Mouse (Mus musculus) heart, adult 8-10 months (tissue): Measurements from ENCODE around the gene Brpf3. TPM values are rescaled to one million over a fixed set of nuclear protein-coding genes. Genes with fewer than 3 reads are reported as not detected.
A peak's percentile ranks its signal among the peaks of the same experiment; 100 is the strongest.
"Not testable (repeated sequence)": the region's sequence is repeated elsewhere in the genome, so short reads cannot be mapped to it uniquely, and the experiment has no call there.

ENCODE experiments used
- DNase-seq: peaks from one replicate; pipeline ENCODE4 v3.0.0; 2022; ENCODE audit warnings: low spot score
- total RNA-seq, 4 experiments: library from RNA; stranded (reverse); gene quantifications; 2 replicates each; pipeline ENCODE4 v1.2.4; 2022

Brpf3 gene
- total RNA-seq, result 10 to 100 TPM in 3 of 4 experiments, 1 to 10 TPM in 1; 8.5 to 15.3 (median 14.6) TPM

DNA sequence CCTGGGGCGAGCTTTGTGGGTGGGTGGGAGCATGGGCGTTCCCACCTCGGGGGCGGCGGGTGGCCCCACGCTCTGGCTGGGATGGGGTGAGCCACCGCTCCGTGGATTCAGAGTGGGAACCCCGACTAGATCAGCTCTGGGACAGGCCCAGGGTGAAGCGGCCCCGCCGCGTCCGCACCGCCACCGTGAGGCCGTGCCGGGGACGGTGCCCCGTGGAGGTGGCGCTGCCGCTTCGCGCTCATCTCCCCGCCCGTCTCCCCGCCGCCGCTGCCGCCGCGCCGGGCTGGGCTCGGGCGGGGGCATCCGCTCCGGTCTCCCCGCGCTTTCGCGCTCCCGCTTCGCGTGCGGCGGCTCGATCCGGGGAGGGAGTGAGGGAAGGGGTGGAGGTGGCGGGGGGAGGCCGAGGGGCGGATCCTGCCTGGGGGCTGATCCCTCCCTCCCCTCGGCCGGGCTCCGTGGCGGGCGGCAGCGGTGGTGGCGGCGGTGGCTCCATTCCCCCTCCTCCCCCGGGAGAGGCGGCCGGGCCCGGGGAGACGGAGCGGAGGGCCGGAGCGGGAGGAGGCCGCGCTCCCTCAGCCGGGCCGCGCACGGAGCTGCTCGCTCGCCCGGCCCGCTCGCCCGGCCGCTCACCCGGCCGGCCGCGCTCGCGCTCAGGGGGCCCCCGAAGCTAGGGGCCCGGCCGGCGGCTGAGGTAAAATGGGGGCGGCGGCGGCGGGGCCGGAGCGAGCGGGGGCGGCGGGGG is at the start of gene Brpf3:
Brpf3 (plus strand) TSS at position 420 of the 742 bp plus-strand sequence.
- DNase-seq, result peak; percentile 62

DNA sequence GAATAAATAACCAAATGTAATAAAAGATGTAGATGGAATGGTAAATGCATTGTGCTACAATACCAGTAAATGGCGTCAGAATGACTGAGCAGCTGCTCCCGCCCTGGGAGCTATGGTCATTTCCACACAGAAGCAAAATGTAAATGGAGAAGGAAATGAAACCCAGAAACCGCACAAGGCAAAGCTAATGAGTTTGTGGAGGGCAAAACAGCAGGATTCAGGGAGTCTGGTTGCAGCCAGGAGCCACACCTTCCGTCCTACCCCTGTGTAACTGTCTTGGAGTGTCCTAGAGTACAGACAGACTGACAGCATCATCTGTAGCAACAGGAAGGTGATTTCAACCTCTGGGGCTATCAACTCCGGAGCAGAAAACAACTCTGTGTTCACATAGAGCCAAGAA is 44.4 kb upstream of the Brpf3 start:
- no peak for DNase-seq

DNA sequence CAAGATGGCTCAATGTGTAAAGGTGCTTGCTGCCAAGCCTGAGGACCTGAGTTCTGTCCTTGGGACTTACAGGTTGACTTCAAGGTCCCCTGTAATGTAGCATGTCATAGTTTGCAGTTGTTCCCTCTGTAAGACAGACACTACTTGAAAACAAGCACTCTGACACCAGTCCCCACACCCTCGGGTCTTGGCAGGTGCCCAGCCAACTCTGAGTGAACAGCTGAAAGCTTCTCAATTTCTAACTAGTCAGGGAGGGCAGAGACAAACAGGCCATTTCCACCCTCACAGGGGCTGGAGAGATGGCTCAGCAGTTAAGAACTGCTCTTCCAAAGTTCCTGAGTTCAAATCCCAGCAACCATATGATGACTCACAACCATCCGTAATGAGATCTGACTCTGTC is 43.4 kb upstream of the Brpf3 start:
- no peak for DNase-seq

DNA sequence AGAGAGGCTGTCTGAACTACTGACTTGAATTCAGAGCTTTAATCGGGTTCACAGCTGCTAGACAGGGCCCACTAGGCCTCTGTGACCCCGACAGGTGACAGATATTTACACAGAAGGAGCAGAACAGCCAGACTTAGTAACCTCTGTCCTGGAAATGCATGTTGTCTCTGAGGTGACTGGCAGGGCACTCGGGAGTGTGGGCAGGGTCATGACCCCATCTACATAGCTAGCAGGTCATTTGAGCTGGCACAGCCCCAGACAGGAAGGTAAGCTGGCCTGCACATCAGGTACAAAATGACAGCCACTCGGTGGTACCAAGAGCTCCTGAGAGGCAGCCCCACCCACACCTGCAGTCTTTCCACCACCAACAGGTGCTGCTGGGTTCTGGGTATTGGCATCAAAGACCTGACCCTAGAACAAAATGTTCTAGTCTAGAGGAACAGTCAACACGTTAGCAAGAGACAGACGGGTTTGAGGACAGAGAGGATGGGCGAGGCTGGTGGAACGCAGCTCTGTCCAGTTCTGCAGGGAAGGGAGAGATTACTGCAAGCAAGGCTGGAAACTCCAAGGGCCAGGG is 40.1 kb upstream of the Brpf3 start:
- no peak for DNase-seq

DNA sequence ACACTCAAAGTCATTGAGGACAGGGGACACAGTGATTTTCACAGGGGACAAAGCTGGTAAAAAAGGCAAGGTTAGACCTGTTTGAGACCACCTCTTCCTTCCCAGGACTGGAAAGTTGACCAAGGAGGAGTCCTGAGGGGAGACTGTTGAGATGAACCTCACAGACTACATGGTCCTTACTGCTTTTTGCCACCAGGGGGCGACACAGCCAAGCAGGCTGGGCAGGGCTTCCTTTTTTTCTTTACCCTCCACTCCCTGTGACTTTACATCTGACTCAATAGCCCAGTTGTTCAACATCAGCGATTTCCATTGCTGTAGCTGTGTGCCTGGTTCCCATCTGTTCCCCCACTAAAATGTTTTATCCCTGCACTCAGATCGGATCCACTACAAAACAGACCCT is 39.0 kb upstream of the Brpf3 start:
- peak; percentile 72 for DNase-seq

DNA sequence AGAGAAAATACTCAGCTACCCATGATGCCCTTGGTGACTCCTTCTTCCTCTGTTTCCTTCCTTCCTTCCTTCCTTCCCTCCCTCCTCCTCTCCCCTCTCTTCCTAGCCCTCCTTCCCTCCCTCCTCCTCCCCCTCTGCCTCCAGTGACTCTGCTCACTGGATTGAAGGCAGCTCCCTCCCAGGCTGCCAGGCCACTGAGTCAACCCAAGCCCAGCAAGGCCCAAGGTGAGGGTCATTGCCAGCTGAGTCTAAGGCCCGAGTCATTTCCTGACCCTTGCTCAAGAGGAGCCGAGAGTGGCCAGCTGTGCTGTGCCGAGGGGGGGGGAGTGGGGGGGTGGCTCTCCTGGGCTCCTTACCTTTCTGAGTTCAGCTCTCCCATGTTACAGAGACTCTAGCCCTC is 34.7 kb upstream of the Brpf3 start:
- no peak for DNase-seq

DNA sequence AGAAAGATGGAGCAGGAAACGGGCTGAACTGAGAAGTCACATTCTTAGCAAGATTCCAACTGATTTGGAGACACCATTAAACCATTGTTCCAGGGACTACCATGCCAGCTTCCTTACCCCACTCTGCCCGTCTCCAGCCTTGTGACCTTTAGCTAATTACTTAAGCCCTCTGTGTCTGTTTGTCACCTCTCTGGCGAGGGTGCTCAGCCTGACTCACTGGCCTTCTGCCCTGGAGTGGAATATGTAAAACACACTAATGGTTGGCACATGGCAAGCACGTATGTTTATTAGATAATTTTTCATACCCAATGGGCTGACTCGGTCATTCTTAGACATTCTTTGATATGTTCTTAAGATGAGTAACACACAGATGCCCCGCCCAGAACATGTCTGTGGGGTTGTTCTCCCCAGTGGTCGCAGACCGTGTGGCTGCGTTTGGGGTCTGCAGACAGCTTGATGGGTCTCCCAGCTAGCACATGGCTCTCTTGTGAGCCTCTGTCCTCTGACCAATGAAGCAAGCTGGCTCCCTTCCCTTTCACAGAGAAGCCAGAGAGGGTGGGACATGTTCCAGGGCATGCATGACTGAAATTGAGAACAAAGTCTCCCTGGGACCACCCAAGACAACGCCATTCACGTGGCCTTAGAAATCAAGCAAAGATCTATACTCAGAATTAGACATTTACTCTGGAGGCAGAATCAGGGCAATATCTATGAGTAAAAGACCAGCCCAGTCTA is 33.9 kb upstream of the Brpf3 start:
- DNase-seq, result no peak

DNA sequence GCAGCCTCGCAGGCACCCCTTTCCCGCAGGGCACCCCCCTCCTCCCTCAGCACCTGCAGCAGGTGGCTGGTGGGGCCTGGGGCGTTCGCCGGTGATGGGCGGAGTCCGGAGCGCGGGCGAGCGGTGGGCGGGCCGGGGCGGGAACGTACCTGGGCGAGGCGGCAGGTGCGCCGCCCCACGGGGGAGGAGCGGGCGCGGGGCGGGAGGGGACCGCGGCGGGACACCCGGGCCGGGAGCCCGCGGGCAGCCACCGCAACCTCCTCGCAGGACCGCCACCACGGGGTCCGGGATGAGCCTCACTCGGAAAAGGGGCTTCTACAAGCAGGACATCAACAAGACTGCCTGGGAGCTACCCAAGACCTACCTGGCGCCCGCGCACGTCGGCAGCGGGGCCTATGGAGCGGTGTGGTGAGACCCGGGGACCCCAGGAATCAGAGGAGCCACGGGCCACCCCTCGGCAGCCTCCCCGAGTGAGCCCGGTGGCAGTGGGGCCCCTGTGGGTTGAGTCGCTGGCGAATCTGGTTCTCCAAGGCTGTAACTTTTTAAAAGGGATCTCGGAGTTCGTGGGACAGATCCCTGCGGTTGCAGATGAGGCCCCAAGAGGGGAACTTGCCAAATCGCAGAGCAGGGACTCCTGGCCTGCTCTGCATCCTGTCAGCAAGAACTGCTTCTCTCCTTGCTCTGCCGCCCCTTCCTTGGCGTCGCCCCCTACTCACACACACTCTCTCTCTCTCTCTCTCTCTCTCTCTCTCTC is 31.6 kb upstream of the Brpf3 start, which contains the start of gene Mapk13:
Mapk13 (plus strand) TSS at position 177 of the 754 bp plus-strand sequence.
- no peak for DNase-seq

DNA sequence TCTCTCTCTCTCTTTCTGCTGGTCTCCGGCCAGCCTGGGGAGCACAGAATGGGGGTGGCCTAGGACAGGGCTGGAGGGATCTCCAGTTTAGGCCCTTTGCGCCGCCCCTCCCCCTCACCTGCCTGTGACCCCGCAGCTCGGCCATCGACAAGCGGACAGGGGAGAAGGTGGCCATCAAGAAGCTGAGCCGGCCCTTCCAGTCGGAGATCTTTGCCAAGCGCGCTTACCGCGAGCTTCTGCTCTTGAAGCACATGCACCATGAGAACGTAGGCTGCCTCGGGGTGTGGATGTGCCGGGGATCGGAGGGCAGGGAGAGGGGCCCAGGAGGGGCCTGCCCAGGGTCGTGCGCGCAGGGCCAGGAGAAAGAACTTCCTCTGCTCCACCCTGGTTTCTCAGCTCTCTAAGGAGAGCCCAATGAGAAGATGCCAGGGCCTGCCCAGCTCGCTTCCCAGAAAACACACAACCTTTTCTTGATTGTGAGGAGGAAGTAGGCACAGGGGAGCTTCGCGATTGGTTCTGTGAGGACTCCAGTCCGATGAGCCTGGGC is 30.9 kb upstream of the Brpf3 start:
- no peak for DNase-seq

DNA sequence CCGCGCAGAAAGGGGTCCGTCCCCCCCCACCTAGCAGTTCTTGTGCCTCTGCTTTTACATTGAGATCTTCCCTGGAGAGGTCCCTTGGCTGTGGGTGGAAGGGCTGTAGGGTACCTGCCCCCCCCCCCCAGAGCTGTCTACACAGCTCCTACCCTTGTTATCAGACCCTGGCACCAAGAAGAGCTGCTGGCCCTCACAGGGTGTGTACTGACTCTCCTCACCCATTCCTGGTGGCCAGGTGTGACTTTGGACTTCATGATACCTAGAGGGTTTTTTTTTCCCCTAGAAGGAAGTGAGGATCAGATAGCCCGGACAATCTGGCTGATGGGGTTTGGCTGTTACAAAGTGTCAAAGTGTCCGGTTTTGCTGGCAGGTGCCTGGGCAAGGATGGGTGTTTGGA is 29.6 kb upstream of the Brpf3 start:
- DNase-seq, result no peak

DNA sequence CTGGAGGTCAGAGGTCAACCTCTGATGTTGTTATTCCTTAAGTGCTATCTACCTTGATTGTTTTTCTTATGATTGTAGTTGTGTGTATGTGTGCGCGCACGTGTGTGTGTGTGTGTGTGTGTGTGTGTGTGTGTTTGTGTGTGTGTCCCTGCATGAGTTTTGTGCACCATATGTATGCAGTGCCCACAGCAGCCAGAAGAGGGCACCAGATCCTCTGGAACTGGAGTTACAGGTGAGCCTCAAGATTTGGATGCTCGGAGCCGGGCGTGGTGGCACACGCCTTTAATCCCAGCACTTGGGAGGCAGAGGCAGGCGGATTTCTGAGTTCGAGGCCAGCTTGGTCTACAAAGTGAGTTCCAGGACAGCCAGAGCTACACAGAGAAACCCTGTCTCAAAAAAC is 26.6 kb upstream of the Brpf3 start:
- not testable (repeated sequence) for DNase-seq

DNA sequence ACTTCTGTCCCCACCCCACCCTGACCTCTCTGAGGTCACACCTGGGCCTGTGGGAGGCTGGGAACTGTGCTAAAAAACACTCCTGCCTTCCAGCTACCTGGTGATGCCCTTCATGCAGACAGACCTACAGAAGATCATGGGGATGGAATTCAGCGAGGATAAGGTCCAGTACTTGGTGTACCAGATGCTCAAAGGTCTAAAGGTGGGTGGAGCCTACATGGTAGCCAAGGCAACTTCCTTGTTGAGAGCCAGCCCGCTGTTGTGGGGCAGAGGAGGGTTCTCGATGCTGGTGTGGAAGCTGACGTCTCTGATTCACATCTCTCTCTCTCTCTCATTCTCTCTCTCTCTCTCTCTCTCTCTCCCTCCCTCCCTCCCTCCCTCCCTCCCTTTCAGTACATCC is 25.7 kb upstream of the Brpf3 start:
- no peak for DNase-seq

DNA sequence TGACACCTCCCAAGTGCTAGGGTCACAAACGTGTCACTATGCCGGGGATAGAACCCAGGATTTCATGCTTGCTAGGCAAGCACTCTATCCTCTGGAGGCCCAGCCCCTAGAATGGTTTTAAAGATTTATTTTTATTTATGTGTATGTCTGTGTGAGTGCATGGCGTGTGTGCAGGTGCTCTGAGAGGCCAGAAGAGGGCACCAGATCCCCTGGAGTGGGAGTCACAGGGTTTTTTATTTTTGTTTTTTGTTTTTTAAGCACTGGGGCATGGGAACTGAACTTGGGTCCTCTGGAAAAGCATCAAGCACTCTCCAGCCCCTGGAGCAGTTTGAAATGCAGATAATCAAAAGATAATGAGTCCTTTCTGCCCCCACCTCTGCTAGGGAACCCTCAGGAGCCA is 24.1 kb upstream of the Brpf3 start:
- no peak for DNase-seq

DNA sequence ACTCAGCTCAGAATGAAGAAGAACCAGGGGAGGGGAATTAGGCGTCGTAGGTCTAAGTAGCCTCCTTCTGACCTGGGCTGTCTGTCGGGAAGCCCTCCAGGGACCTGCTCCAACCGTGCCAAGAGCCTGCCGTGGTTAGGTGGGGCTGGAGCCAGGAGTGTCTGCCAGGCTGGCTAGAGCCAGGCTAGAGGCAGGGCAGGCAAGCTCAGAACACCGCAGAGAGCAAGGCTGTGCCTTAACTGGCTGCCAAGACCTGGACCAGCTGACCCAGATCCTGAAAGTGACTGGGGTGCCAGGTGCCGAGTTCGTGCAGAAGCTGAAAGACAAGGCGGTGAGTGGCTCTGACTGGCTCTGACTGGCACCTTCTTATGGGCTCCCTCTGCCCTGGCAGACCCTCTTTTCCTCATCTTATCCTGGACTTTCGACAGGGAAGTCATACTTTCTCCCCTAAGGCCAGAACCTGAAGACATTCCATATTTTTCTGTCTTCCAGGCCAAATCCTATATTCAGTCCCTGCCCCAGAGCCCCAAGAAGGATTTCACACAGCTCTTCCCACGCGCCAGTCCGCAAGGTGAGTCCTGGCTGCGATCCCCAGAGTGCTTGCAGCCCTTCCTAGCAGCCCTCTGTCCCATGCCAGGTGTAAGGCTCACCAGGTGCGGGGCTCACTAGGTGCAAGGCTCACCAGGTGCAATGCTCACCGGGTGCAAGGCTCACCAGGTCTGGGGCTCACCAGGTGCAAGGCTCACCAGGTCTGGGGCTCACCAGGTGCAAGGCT is 23.5 kb upstream of the Brpf3 start:
- DNase-seq, result peak; percentile 55

DNA sequence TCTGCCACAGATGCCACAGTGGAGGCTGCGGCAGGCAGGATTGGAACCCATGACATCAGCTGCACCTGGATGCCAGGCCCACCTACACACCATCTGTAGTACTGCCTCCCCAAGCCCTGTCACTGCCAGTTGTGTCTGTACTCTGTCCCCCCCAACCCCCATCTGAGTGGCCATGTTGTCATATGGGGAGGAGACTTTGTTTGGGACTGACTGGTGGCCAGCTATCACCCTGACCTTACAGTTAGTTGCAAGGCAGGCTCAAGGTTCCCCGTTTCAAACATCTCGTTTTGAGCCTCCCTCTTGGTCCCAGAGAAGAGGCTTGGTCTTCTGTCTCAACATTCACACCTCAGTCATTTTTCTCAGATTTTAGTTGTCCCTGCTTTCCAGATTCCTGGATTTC is 21.2 kb upstream of the Brpf3 start:
- DNase-seq, result no peak

DNA sequence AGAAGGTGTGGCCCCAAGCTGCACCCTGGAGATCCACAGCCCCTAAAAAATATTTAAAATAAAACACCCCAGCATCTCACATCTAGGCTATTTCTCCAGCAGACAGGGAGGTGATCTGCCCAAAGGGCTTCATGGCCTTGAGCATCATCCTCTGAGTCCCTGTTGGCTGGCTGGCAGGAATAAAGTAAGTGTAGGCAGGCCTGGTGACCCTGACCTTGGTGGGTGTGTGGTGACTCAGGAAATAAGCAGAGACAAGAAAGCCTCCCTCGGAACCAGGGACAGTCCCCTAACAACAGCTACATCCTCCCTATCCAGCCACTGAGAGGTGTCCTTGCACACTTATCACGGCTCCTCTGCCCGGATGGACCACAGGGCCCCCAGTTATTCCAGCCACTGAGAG is 20.1 kb upstream of the Brpf3 start:
- no peak for DNase-seq

DNA sequence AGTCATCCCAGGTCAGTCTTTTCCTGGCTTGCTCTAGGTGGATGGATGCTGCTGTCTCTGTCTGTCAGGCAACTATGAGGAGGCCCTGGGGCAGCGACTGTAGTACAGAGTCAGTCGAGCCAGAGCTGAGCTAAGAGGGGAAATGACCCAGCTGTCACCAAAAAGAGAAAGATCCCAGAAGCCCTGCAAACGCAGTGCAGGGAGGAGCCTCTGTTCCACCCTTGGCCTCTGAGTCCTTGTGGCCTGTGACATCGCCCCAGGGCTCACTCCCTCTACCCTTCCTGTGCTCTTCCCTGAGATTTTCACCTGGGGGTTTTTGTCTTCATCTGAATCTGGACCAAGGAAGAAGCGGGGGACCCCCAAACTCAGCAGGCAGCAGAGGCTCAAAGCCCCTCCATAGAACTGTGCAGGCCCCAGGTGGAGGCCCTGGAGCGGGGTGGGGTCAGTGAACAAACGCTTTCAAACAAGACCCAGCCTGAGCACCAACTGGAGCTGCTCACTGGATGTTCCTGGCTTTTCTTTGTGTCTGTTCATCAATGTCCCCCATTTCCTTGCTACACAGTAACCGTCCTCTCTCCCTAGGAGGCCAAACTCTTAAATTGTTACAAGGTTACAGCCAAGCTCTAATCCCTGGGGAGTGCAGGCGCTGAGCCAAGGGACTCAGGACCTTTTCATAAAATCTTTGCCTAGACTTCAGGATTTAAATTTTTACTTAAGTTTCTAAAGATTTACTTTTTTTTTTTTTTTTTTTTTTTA is 19.4 kb upstream of the Brpf3 start:
- DNase-seq, result no peak

DNA sequence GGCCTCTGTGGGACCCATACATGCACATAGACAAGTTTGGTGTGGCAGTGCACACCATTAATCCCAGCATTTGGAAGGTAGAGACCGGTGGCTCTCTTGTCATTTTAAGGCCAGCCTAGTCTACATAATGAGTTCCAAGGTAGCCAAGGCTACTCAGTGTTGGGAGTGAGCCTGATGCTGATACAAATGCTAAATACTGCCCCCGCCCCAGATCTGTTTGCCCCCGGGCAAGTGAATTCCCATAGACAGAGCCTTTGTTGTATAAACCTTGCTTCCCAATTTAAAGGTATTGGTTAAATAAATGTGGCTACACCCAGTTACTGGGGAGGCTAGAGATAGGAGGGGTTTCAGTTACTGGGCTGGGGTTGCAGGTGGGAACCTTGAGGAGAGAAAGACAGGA is 15.9 kb upstream of the Brpf3 start:
- DNase-seq, result no peak

DNA sequence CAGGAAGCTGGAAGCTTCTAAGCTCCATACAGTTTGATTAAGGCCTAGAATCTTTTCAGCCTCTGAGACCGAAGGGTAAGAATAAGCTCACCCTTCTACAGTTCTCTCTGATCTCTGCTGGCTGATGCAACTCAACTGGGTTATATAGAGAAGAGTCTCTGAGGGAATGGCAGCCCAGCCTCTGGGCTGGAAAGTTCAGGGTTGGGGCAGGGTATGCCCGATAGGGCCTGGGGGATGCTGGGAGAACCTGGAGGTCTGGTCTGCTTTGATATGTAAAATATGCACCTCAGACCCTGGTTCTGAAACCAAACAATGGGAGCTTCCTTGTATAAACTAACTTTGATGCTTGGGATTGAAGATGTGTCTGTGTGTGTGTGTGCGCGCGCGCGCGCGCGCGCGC is 13.4 kb upstream of the Brpf3 start:
- no peak for DNase-seq

DNA sequence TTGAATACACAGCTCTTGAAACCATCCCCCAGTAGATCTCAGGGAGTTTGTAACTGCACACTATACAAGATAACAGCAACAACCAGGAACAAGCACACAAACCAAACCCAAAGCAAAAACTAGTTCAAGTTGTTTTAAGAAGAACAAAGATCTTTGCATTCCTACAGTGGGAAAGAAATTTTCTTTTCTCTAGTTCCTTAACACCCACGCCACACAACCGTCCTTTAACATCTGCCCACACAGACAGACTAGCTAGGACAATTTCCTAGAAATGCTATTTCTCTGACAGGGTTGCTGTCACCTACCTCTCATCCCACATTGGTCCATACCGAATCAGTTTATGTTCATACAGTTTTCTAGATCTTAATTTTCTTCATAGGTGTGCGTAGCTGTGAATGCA is 3.9 kb upstream of the Brpf3 start:
- DNase-seq, result no peak
